In the genomic region with DNA sequence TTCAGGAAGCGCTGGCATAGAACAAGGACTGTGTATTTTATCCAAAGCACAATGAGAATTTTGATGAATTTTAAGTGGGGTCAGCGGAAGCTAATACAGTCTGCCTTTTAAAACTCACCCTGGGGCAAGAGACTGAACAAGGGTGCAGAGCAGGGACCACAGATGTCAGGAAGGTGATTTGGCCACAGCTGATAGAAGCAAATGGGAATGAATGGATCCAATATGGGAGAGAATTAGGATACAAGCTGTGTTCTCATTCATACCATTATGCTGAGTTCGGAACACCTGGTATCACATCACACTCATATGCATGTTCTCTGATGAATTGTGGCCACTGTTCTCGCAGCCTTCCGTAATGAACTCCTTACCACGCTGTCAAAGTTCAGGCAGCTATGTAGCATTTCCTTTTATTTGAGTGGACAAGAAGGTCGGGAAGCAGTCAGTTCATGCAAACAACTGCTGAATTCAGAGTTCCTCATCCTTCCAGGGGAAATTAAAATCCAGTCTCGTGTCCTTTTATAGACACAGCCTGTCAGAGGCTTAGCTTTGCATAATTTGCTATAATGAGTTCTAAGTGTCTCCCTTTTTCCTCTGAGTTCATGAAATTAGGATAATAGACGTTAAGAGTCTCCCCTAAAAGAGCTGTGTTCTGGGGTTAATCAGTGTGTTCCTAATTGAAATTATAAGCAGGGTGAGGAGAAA, we compare ENCODE assay signal across 15 mouse cellular contexts.
DNase-seq lines count a peak whose midpoint lies in the region; ATAC-seq and TF ChIP-seq lines count a peak whose summit lies in the region.
"Had no signal": no experiment of that assay in that cellular context is flagged by ENCODE, and none has a peak within 500 bp of the region (broad histone marks: within the 10 kb centered on the region; RNA-seq: fewer than 3 reads in every experiment).

No protein-coding gene starts in this region.

- H3K4me3 ChIP-seq in CH12.LX (replicated peaks in 1 of 3; ENCODE audit: low read depth in 2 of 3, low read length in 2 of 3, poor library complexity in 1 of 3), result no peak overlapping the region
- no peak overlapping the region for H3K4me3 ChIP-seq in forebrain, embryonic 15.5 days
- no peak overlapping the region for H3K4me3 ChIP-seq in midbrain, embryonic 12.5 days
- H3K4me3 ChIP-seq: heart, embryonic 13.5 days; liver, embryonic 13.5 days had no signal

- H3K27ac ChIP-seq in CH12.LX (ENCODE audit: insufficient read depth, low read depth), result no peak overlapping the region
- no peak overlapping the region for H3K27ac ChIP-seq in forebrain, embryonic 15.5 days (replicated peaks)
- H3K27ac ChIP-seq in midbrain, embryonic 12.5 days (replicated peaks), result no peak overlapping the region
- H3K27ac ChIP-seq: heart, embryonic 13.5 days; liver, embryonic 13.5 days had no signal

- no peak for DNase-seq in CH12.LX (ENCODE audit: extremely low read depth)
- peak; percentile 64 for DNase-seq in brain, embryonic 14.5 days (ENCODE audit: low read depth)
- DNase-seq in heart, postnatal 36 days, result no peak
- no peak for DNase-seq in cerebellum, postnatal 25 days
- no peak for DNase-seq in layer of hippocampus, adult 8-10 months (ENCODE audit: low spot score in 2 of 2)
- DNase-seq: cerebellum, adult 11-12 months; gastrocnemius, postnatal 14 days; liver, embryonic 13.5 days; lung, postnatal 14 days; thymus, postnatal 25 days had no signal

- TF ChIP-seq POLR2A in CH12.LX (IDR thresholded peaks at IDR 0.05; ENCODE audit: low read depth, low read length), result no peak
- no peak for TF ChIP-seq POLR2A in brain, embryonic 14.5 days (IDR thresholded peaks at IDR 0.05; ENCODE audit: borderline replicate concordance, extremely low read depth, insufficient read depth, insufficient read length, poor library complexity, severe bottlenecking)

- no peaks in the 10 kb centered on the region for H3K9me3 ChIP-seq in CH12.LX (replicated peaks; ENCODE audit: low read length)
- no peaks in the 10 kb centered on the region for H3K9me3 ChIP-seq in forebrain, embryonic 15.5 days
- no peaks in the 10 kb centered on the region for H3K9me3 ChIP-seq in midbrain, embryonic 12.5 days
- H3K9me3 ChIP-seq: heart, embryonic 13.5 days; liver, embryonic 13.5 days had no signal

- no peak for TF ChIP-seq CTCF in CH12.LX (conservative IDR thresholded peaks at IDR 0.05 in 1 of 2, IDR thresholded peaks at IDR 0.05 in 1 of 2; ENCODE audit: low read depth in 2 of 2, low read length in 2 of 2)
- TF ChIP-seq CTCF in brain, embryonic 14.5 days (IDR thresholded peaks at IDR 0.05; ENCODE audit: borderline replicate concordance, extremely low read depth, insufficient read depth, insufficient read length), result no peak

- no peaks in the 10 kb centered on the region for H3K79me2 ChIP-seq in CH12.LX (replicated peaks; ENCODE audit: control insufficient read depth, extremely low read depth, insufficient read depth, poor library complexity, severe bottlenecking)

- in situ Hi-C loops in CH12.LX (cut with MboI; ENCODE audit: low pct_ligation_motif_present, low pct_unique_long_range_greater_than_20kb, low sequenced_read_pairs), result no loop called here

- 29% methylated on average over 9 of the region's 9 CpGs for WGBS in forebrain, embryonic 15.5 days
- WGBS in midbrain, embryonic 12.5 days, result 43% methylated on average over 9 of the region's 9 CpGs

- no peak for TF ChIP-seq EP300 in CH12.LX (IDR thresholded peaks at IDR 0.05; ENCODE audit: low read length)

- H3K9ac ChIP-seq in CH12.LX (ENCODE audit: insufficient read depth, low read depth), result no peak overlapping the region
- H3K9ac ChIP-seq in forebrain, embryonic 15.5 days (replicated peaks), result no peak overlapping the region
- H3K9ac ChIP-seq in midbrain, embryonic 12.5 days (replicated peaks), result no peak overlapping the region
- H3K9ac ChIP-seq: heart, embryonic 13.5 days; liver, embryonic 13.5 days had no signal

- intact Hi-C loops in heart, postnatal 36 days (cut with DNase I), result no loop called here

- 0 out of 2 replicates have a peak overlapping the region, but pooled peaks have one; percentile 21 for H3K4me2 ChIP-seq in CH12.LX (ENCODE audit: insufficient read depth, low read depth, poor library complexity, severe bottlenecking)
- no peak overlapping the region for H3K4me2 ChIP-seq in forebrain, embryonic 15.5 days (replicated peaks)
- no peak overlapping the region for H3K4me2 ChIP-seq in midbrain, embryonic 12.5 days (replicated peaks)
- H3K4me2 ChIP-seq: heart, embryonic 13.5 days; liver, embryonic 13.5 days had no signal

- peak; percentile 77 for ATAC-seq in forebrain, embryonic 15.5 days (replicated peaks)
- ATAC-seq in midbrain, embryonic 12.5 days (ENCODE audit: low FRiP score, low read depth), result peak; percentile 75
- ATAC-seq in megakaryocyte-erythroid progenitor cell, adult 5-6 weeks (replicated peaks; ENCODE audit: low FRiP score, low TSS enrichment, poor library complexity, severe bottlenecking), result no peak
- ATAC-seq: activated CD4-positive, CD25-positive, alpha-beta regulatory T cell, adult 4 months had no signal

- dilution Hi-C loops in CH12.LX (cut with MboI; ENCODE audit: extremely low pct_ligation_motif_present, extremely low pct_unique_long_range_greater_than_20kb, low sequenced_read_pairs), result no loop called here

- H3K4me1 ChIP-seq in CH12.LX (ENCODE audit: control insufficient read depth in 1 of 2, insufficient read depth in 2 of 2), result no peaks in the 10 kb centered on the region
- 0 out of 2 replicates have a peak, but pooled peaks cover 12% of the 10 kb centered on the region for H3K4me1 ChIP-seq in forebrain, embryonic 15.5 days
- H3K4me1 ChIP-seq in midbrain, embryonic 12.5 days, result peaks cover 10% of the 10 kb centered on the region; the same call in 1 of the 2 replicates
- H3K4me1 ChIP-seq: heart, embryonic 13.5 days; liver, embryonic 13.5 days had no signal

- H3K27me3 ChIP-seq in CH12.LX (replicated peaks), result no peaks in the 10 kb centered on the region
- H3K27me3 ChIP-seq in forebrain, embryonic 15.5 days, result no peaks in the 10 kb centered on the region
- no peaks in the 10 kb centered on the region for H3K27me3 ChIP-seq in midbrain, embryonic 12.5 days
- H3K27me3 ChIP-seq: heart, embryonic 13.5 days; liver, embryonic 13.5 days had no signal

- no peak for TF ChIP-seq RAD21 in CH12.LX (IDR thresholded peaks at IDR 0.05; ENCODE audit: low read depth, low read length)

- H3K36me3 ChIP-seq in CH12.LX (replicated peaks in 1 of 2; ENCODE audit: control insufficient read depth in 1 of 2, insufficient read depth in 1 of 2, low read length in 1 of 2), result no peaks in the 10 kb centered on the region
- no peaks in the 10 kb centered on the region for H3K36me3 ChIP-seq in forebrain, embryonic 15.5 days
- no peaks in the 10 kb centered on the region for H3K36me3 ChIP-seq in midbrain, embryonic 12.5 days
- H3K36me3 ChIP-seq: heart, embryonic 13.5 days; liver, embryonic 13.5 days had no signal

TF ChIP-seq in CH12.LX, 34 proteins besides CTCF, POLR2A, EP300 and RAD21:
- TF ChIP-seq MYC (IDR thresholded peaks at IDR 0.05; ENCODE audit: low read depth, low read length) (no peak), HCFC1 (IDR thresholded peaks at IDR 0.05; ENCODE audit: low read depth, low read length) (no peak), E2F4 (IDR thresholded peaks at IDR 0.05; ENCODE audit: insufficient replicate concordance, low read depth, low read length) (no peak), ZNF384 (IDR thresholded peaks at IDR 0.05; ENCODE audit: low read depth, low read length) (no peak), UBTF (IDR thresholded peaks at IDR 0.05; ENCODE audit: low read depth, low read length) (no peak), ZKSCAN1 (IDR thresholded peaks at IDR 0.05; ENCODE audit: borderline replicate concordance, low read depth, low read length) (no peak), ELF1 (IDR thresholded peaks at IDR 0.05; ENCODE audit: low read depth, low read length) (no peak), PAX5 (IDR thresholded peaks at IDR 0.05; ENCODE audit: low read length) (no peak), ZC3H11A (IDR thresholded peaks at IDR 0.05; ENCODE audit: low read depth, low read length) (no peak), SMC3 (IDR thresholded peaks at IDR 0.05; ENCODE audit: low read depth, low read length) (no peak), RCOR1 (conservative IDR thresholded peaks at IDR 0.05; ENCODE audit: low read depth, low read length) (no peak), TBP (conservative IDR thresholded peaks at IDR 0.05; ENCODE audit: low read depth, low read length) (no peak), JUN (IDR thresholded peaks at IDR 0.05; ENCODE audit: insufficient read depth, low read depth, low read length) (no peak), USF2 (conservative IDR thresholded peaks at IDR 0.05; ENCODE audit: low read depth, low read length) (no peak), CHD2 (IDR thresholded peaks at IDR 0.05; ENCODE audit: low read length) (no peak), JUND (conservative IDR thresholded peaks at IDR 0.05; ENCODE audit: low read depth, low read length) (no peak), KAT2A (IDR thresholded peaks at IDR 0.05; ENCODE audit: insufficient replicate concordance, low read length) (no peak), MAZ (IDR thresholded peaks at IDR 0.05; ENCODE audit: low read depth, low read length) (no peak), ETS1 (conservative IDR thresholded peaks at IDR 0.05; ENCODE audit: low read depth, low read length) (no peak), NELFE (IDR thresholded peaks at IDR 0.05; ENCODE audit: low read depth, low read length) (no peak)
